Mouse (Mus musculus) midbrain, embryonic 13.5 days (tissue): ENCODE measurements at regions not wholly inside any gene's neighbourhood (a gene's known extent, or its start where the extent isn't known, plus 50 kb on each side); places are given as distances from the start of the nearest gene placed in this dataset.
"Not testable (repeated sequence)": the region's sequence is repeated elsewhere in the genome, so short reads cannot be mapped to it uniquely, and the experiment has no call there.

Experiments
- ATAC-seq: fragments of 200-750 bp; cut with Nextera tagmentation; 2 replicates; pipeline ENCODE4 v1.8.0; 2017; ENCODE audit warnings: mild to moderate bottlenecking, moderate TSS enrichment, moderate library complexity
- H3K27ac ChIP-seq: fragments of 300-500 bp; sonication (generic); 2 replicates; pipeline ENCODE4 v1.5.1; 2015; ENCODE audit warnings: inconsistent platforms, mild to moderate bottlenecking, moderate library complexity
- H3K27me3 ChIP-seq: fragments of 300-500 bp; sonication (generic); 2 replicates; pipeline ENCODE4 v1.6.1; 2015; ENCODE audit warnings: mild to moderate bottlenecking, inconsistent platforms
- H3K36me3 ChIP-seq: fragments of 300-500 bp; sonication (generic); 2 replicates; pipeline ENCODE4 v1.6.1; 2015; ENCODE audit warnings: mild to moderate bottlenecking, inconsistent platforms
- H3K4me1 ChIP-seq: fragments of 300-500 bp; sonication (generic); replicated peaks from 2 replicates; pipeline ENCODE4 v1.6.1; 2015; ENCODE audit warnings: inconsistent platforms
- H3K4me2 ChIP-seq: fragments of 300-500 bp; sonication (generic); replicated peaks from 2 replicates; pipeline ENCODE4 v1.6.1; 2015; ENCODE audit warnings: moderate library complexity, mild to moderate bottlenecking, inconsistent platforms
- H3K4me3 ChIP-seq: fragments of 300-500 bp; sonication (generic); replicated peaks from 2 replicates; pipeline ENCODE4 v1.5.1; 2015; ENCODE audit warnings: mild to moderate bottlenecking, inconsistent platforms
- H3K9ac ChIP-seq: fragments of 300-500 bp; sonication (generic); replicated peaks from 2 replicates; pipeline ENCODE4 v1.6.1; 2015; ENCODE audit warnings: mild to moderate bottlenecking, inconsistent platforms
- H3K9me3 ChIP-seq: fragments of 300-500 bp; sonication (generic); 2 replicates; pipeline ENCODE4 v1.6.1; 2016; ENCODE audit warnings: mild to moderate bottlenecking, inconsistent platforms
- WGBS: fragments of 180-500 bp; shearing (Covaris S2); methylation state at CpG from one replicate; pipeline ENCODE4 v1.1.7; 2015; 5-methylcytosine and 5-hydroxymethylcytosine counted together

DNA sequence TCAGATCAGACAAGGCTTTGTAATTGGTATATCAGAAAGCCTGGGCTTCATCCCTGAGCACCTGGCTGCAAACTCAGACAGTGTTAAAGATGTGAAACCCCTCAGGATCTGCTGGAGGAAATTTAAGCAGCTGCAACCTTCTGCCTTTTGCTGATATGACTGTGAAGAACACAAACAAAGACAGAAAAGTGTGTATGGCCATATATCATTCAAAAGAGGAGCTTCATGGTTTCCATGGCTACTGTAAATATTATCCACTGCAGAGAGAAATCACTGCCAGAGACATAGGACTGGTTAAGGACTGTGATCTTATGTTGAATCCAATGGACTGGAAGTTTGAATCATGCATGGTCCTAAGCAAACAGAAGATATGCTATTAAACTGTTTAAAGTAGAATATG, 402.6 kb upstream of the Ercc4 start:
- Histone ChIP-seq H3K4me2 (no peak overlapping the region), H3K4me1 (no peaks in the 10 kb centered on the region), H3K27me3 (no peaks in the 10 kb centered on the region), H3K9me3 (no peaks in the 10 kb centered on the region), H3K36me3 (no peaks in the 10 kb centered on the region), H3K4me3 (no peak overlapping the region), H3K9ac (no peak overlapping the region), H3K27ac (no peak overlapping the region)
- ATAC-seq: no peak

- H3K4me1 ChIP-seq, H3K27me3 ChIP-seq: not testable (repeated sequence)
- 83% methylated on average over 6 of the region's 7 CpGs for WGBS
Measured at GRCm38 (mm10) chr16:12721368-12721767, 388.1 kb upstream of the Ercc4 start.

GRCm38 (mm10) chr16:12726043-12726442, 383.4 kb upstream of the Ercc4 start:
- H3K4me2 ChIP-seq: no peak overlapping the region
- H3K4me1 ChIP-seq: no peaks in the 10 kb centered on the region
- no peaks in the 10 kb centered on the region for H3K27me3 ChIP-seq
- no peaks in the 10 kb centered on the region for H3K36me3 ChIP-seq
- no peak overlapping the region for H3K4me3 ChIP-seq
- no peak overlapping the region for H3K27ac ChIP-seq
- no peaks in the 10 kb centered on the region for H3K9me3 ChIP-seq
- H3K9ac ChIP-seq: no peak overlapping the region
- ATAC-seq: no peak

More at GRCm38 (mm10) chr16:12721368-12721767, 388.1 kb upstream of the Ercc4 start:
- H3K4me2 ChIP-seq, H3K9ac ChIP-seq, H3K4me3 ChIP-seq, H3K36me3 ChIP-seq, ATAC-seq, H3K27ac ChIP-seq, H3K9me3 ChIP-seq: not testable (repeated sequence)

DNA sequence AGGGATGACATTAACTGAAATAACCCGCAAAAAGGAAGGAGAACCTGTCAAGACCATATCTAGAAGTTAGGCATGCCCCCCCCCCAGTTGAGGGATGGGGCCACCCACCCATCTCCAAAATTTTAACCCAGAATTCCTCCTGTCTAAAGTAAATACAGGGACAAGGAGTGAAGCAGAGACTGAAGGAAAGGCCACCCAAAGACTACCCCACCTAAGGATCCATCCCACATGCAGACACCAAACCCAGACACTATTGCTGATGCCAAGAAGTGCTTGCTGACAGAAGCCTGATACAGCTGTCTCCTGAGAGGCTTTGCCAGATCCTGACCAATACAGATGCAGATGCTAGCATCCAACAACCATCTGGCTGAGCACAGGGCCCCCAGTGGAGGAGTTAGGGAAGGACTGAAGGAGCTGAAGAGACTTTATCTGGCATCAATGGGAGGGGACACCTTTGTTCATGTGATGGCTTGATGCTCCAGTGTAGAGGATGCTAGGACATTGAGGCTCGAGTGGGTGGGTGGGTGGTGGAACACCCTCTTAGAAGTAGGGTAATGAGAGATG, 379.2 kb upstream of the Ercc4 start:
- ATAC-seq, H3K9ac ChIP-seq, H3K27me3 ChIP-seq, H3K36me3 ChIP-seq, H3K4me1 ChIP-seq, H3K9me3 ChIP-seq, H3K4me2 ChIP-seq, H3K27ac ChIP-seq, H3K4me3 ChIP-seq: not testable (repeated sequence)
- WGBS: 81% methylated on average over 2 of the region's 2 CpGs

- 91% methylated on average over 2 of the region's 2 CpGs for WGBS
- Histone ChIP-seq H3K36me3 (no peaks in the 10 kb centered on the region), H3K27ac (no peak overlapping the region), H3K9ac (no peak overlapping the region), H3K4me3 (no peak overlapping the region), H3K4me1 (no peaks in the 10 kb centered on the region), H3K27me3 (no peaks in the 10 kb centered on the region), H3K9me3 (no peaks in the 10 kb centered on the region), H3K4me2 (no peak overlapping the region)
- no peak for ATAC-seq
Measured at GRCm38 (mm10) chr16:12731588-12731987, 377.9 kb upstream of the Ercc4 start.

- ATAC-seq: no peak
- H3K27ac ChIP-seq: no peak overlapping the region
Measured at GRCm38 (mm10) chr16:12742472-12742871, 367.0 kb upstream of the Ercc4 start.

GRCm38 (mm10) chr16:12753181-12753580, 356.3 kb upstream of the Ercc4 start:
- Histone ChIP-seq H3K4me3 (no peak overlapping the region), H3K4me1 (no peaks in the 10 kb centered on the region), H3K9ac (no peak overlapping the region), H3K27me3 (no peaks in the 10 kb centered on the region), H3K36me3 (no peaks in the 10 kb centered on the region), H3K27ac (no peak overlapping the region), H3K4me2 (no peak overlapping the region), H3K9me3 (no peaks in the 10 kb centered on the region)
- WGBS: 94% methylated on average over 3 of the region's 3 CpGs
- ATAC-seq: no peak

More at GRCm38 (mm10) chr16:12742472-12742871, 367.0 kb upstream of the Ercc4 start:
- no peak overlapping the region for H3K4me3 ChIP-seq
- H3K4me2 ChIP-seq: no peak overlapping the region
- H3K9me3 ChIP-seq: no peaks in the 10 kb centered on the region
- H3K4me1 ChIP-seq: no peaks in the 10 kb centered on the region
- no peaks in the 10 kb centered on the region for H3K27me3 ChIP-seq
- no peaks in the 10 kb centered on the region for H3K36me3 ChIP-seq
- H3K9ac ChIP-seq: no peak overlapping the region

DNA sequence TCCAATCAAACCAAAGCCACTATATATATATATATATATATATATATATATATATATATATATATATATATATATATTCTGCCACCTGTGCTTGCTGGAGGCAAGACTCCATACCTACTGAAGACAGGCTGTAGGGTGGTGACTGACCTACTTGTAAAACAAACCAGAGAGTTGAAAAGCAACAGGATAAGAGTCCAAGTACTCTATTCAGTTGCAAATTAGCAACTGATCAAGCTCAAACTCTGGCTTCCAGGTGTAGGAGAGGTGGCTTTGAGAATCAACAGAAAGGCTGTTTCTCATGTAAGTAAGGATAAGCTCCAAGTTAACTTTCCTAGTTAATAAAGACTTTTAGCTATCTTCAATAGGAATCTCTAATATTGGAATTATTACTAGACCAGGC, 355.1 kb upstream of the Ercc4 start:
- Histone ChIP-seq H3K27me3 (no peaks in the 10 kb centered on the region), H3K27ac (no peak overlapping the region), H3K4me2 (no peak overlapping the region), H3K9ac (no peak overlapping the region), H3K4me1 (no peaks in the 10 kb centered on the region), H3K9me3 (no peaks in the 10 kb centered on the region), H3K36me3 (no peaks in the 10 kb centered on the region), H3K4me3 (no peak overlapping the region)
- no peak for ATAC-seq

DNA sequence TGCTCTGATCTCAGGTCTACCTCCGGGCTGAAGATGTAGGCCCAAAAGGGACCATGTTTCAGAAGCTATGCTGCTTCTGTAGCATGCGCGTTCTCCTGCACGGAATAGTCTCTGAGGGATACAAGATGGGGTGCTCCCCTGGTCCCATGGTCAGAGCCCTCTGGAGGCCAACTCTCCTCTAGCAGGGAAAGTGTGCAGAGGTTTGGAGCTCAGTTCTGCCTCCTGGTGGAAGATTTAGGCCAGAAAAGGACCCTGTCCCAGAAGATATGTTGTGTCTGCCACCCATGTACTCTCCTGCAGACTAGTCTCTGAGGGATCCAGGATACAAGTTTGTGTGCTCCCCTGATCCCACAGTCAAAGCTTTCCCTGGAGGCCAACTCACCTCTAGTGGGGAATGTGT, 350.9 kb upstream of the Ercc4 start:
- no peak overlapping the region for H3K4me2 ChIP-seq
- H3K27ac ChIP-seq: no peak overlapping the region
- no peaks in the 10 kb centered on the region for H3K4me1 ChIP-seq
- H3K4me3 ChIP-seq: no peak overlapping the region
- no peak for ATAC-seq
- H3K27me3 ChIP-seq: no peaks in the 10 kb centered on the region
- no peak overlapping the region for H3K9ac ChIP-seq
- H3K36me3 ChIP-seq: no peaks in the 10 kb centered on the region
- WGBS: 84% methylated on average over 4 of the region's 4 CpGs
- no peaks in the 10 kb centered on the region for H3K9me3 ChIP-seq

GRCm38 (mm10) chr16:12764166-12764565, 345.3 kb upstream of the Ercc4 start:
- no peak overlapping the region for H3K9ac ChIP-seq
- no peak overlapping the region for H3K4me3 ChIP-seq
- 100% methylated on average over 1 of the region's 1 CpGs for WGBS
- H3K36me3 ChIP-seq: no peaks in the 10 kb centered on the region
- no peak for ATAC-seq
- no peaks in the 10 kb centered on the region for H3K9me3 ChIP-seq
- H3K27me3 ChIP-seq: no peaks in the 10 kb centered on the region
- no peaks in the 10 kb centered on the region for H3K4me1 ChIP-seq
- H3K4me2 ChIP-seq: no peak overlapping the region
- no peak overlapping the region for H3K27ac ChIP-seq

GRCm38 (mm10) chr16:12764608-12765007, 344.9 kb upstream of the Ercc4 start:
- H3K9me3 ChIP-seq: no peaks in the 10 kb centered on the region
- H3K27ac ChIP-seq: no peak overlapping the region
- H3K4me3 ChIP-seq: no peak overlapping the region
- H3K4me2 ChIP-seq: no peak overlapping the region
- no peak overlapping the region for H3K9ac ChIP-seq
- WGBS: 95% methylated on average over 1 of the region's 1 CpGs
- H3K27me3 ChIP-seq: no peaks in the 10 kb centered on the region
- H3K36me3 ChIP-seq: no peaks in the 10 kb centered on the region
- H3K4me1 ChIP-seq: no peaks in the 10 kb centered on the region
- ATAC-seq: no peak

GRCm38 (mm10) chr16:12766846-12767245, 342.6 kb upstream of the Ercc4 start:
- Histone ChIP-seq H3K27me3 (no peaks in the 10 kb centered on the region), H3K27ac (no peak overlapping the region), H3K4me1 (no peaks in the 10 kb centered on the region), H3K9me3 (0 out of 2 replicates have a peak, but pooled peaks cover 3% of the 10 kb centered on the region), H3K4me2 (no peak overlapping the region), H3K36me3 (no peaks in the 10 kb centered on the region), H3K9ac (no peak overlapping the region), H3K4me3 (no peak overlapping the region)
- ATAC-seq: no peak
- 89% methylated on average over 7 of the region's 7 CpGs for WGBS

- Histone ChIP-seq H3K27ac (no peak overlapping the region), H3K27me3 (no peaks in the 10 kb centered on the region), H3K9ac (no peak overlapping the region), H3K4me1 (no peaks in the 10 kb centered on the region), H3K4me3 (no peak overlapping the region), H3K9me3 (0 out of 2 replicates have a peak, but pooled peaks cover 3% of the 10 kb centered on the region), H3K36me3 (no peaks in the 10 kb centered on the region), H3K4me2 (no peak overlapping the region)
- no peak for ATAC-seq
- WGBS: 77% methylated on average over 2 of the region's 2 CpGs
Measured at GRCm38 (mm10) chr16:12768161-12768895, 341.2 kb upstream of the Ercc4 start.
